9 mouse cellular contexts compared by ENCODE assay signal in the genomic region with DNA sequence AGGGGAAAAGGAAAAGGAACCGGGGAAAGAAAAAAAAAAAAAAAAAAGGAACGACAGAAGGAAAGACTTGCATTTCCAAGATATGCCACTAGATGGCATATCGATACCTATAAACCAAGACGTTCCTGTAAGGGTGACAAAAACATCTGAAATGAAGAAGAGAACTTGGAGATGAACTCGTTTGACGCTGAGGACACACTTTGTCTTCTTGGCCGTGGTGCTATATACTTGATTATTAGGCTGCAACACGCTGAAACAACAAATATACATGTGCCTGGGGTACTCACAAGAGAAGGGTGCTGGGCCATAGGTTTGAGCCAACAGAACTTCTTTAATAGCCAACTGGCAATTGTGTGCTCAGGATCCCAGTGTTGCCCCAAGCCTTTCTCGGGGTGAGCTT.
DNase-seq lines count a peak whose midpoint lies in the region; ATAC-seq lines count a peak whose summit lies in the region.
"Had no signal": no experiment of that assay in that cellular context is flagged by ENCODE, and none has a peak within 500 bp of the region (broad histone marks: within the 10 kb centered on the region; RNA-seq: fewer than 3 reads in every experiment).

No protein-coding gene starts in this region.

- H3K27ac ChIP-seq in heart, embryonic 10.5 days, result no peak overlapping the region
- H3K27ac ChIP-seq in limb, embryonic 13.5 days, result no peak overlapping the region
- no peak overlapping the region for H3K27ac ChIP-seq in neural tube, embryonic 12.5 days
- H3K27ac ChIP-seq: macrophage had no signal

- H3K9me3 ChIP-seq in heart, embryonic 10.5 days, result no peaks in the 10 kb centered on the region
- no peaks in the 10 kb centered on the region for H3K9me3 ChIP-seq in limb, embryonic 13.5 days
- no peaks in the 10 kb centered on the region for H3K9me3 ChIP-seq in neural tube, embryonic 12.5 days

- no peak overlapping the region for H3K4me3 ChIP-seq in heart, embryonic 10.5 days
- H3K4me3 ChIP-seq in limb, embryonic 13.5 days, result 0 out of 2 replicates have a peak overlapping the region, but pooled peaks have one; percentile 12
- no peak overlapping the region for H3K4me3 ChIP-seq in neural tube, embryonic 12.5 days

- no peak; the same call in 1 of the 2 replicates for ATAC-seq in limb, embryonic 13.5 days (ENCODE audit: low FRiP score, low read depth)
- ATAC-seq in neural tube, embryonic 12.5 days (ENCODE audit: low FRiP score, low read depth), result no peak

- H3K36me3 ChIP-seq in heart, embryonic 10.5 days, result no peaks in the 10 kb centered on the region
- no peaks in the 10 kb centered on the region for H3K36me3 ChIP-seq in limb, embryonic 13.5 days
- H3K36me3 ChIP-seq in neural tube, embryonic 12.5 days, result no peaks in the 10 kb centered on the region

- 9% methylated on average over 9 of the region's 9 CpGs for WGBS in heart, embryonic 10.5 days
- 6% methylated on average over 9 of the region's 9 CpGs for WGBS in limb, embryonic 13.5 days
- WGBS in neural tube, embryonic 12.5 days, result 6% methylated on average over 9 of the region's 9 CpGs

- peak; percentile 9 for DNase-seq in heart, adult 8-10 months (ENCODE audit: low spot score)
- DNase-seq in heart, embryonic 10.5 days (ENCODE audit: low spot score), result no peak
- peak; percentile 67 for DNase-seq in ES-CJ7 (ENCODE audit: low read depth, low spot score)
- peak; percentile 71 to 87 for DNase-seq in cerebellum, postnatal 10 days
- DNase-seq in heart, postnatal 4 days, result peak; percentile 28
- no peak for DNase-seq in right cerebral cortex, postnatal 14 days

- H3K4me2 ChIP-seq in limb, embryonic 13.5 days (replicated peaks), result peak overlapping the region; percentile 45
- peak overlapping the region; percentile 20; the same call in 1 of the 2 replicates for H3K4me2 ChIP-seq in neural tube, embryonic 12.5 days (replicated peaks)

- no peaks in the 10 kb centered on the region for H3K4me1 ChIP-seq in heart, embryonic 10.5 days
- H3K4me1 ChIP-seq in limb, embryonic 13.5 days, result peaks cover 16% of the 10 kb centered on the region
- H3K4me1 ChIP-seq in neural tube, embryonic 12.5 days, result no peaks in the 10 kb centered on the region

- H3K27me3 ChIP-seq in heart, embryonic 10.5 days (ENCODE audit: insufficient read depth, poor library complexity, severe bottlenecking), result no peaks in the 10 kb centered on the region
- H3K27me3 ChIP-seq in limb, embryonic 13.5 days, result no peaks in the 10 kb centered on the region
- H3K27me3 ChIP-seq in neural tube, embryonic 12.5 days (replicated peaks), result no peaks in the 10 kb centered on the region

- H3K9ac ChIP-seq in limb, embryonic 13.5 days, result no peak overlapping the region
- no peak overlapping the region for H3K9ac ChIP-seq in neural tube, embryonic 12.5 days

Comparison
In these comparisons a context has a peak if more than half of its experiments do, and no peak if none do; other contexts are left out.
1. DNase-seq: peak in heart, adult 8-10 months (single experiment), ES-CJ7 (single experiment), cerebellum, postnatal 10 days (2 of 2) and heart, postnatal 4 days (single experiment); none in heart, embryonic 10.5 days (single experiment) and right cerebral cortex, postnatal 14 days (single experiment).